Mouse (Mus musculus) mouse embryonic stem cell (cell line): ENCODE data around the gene Amy2a2.
"Not testable (repeated sequence)": the region's sequence is repeated elsewhere in the genome, so short reads cannot be mapped to it uniquely, and the experiment has no call there.

Experiments
- in situ Hi-C, 2 experiments: fragments of 300-500 bp; cut with MboI; formaldehyde crosslinking; loops; 1 replicate in 1 of 2; 3 replicates in 1 of 2; pipeline ENCODE4 v1.14.3; 2019 to 2020; ENCODE audit warnings: low sequenced_read_pairs in 2 of 2, low pct_unique_long_range_greater_than_20kb in 1 of 2, mixed read lengths in 1 of 2; ENCODE audit not compliant: unreplicated experiment in 1 of 2

The Amy2a2 gene

DNA sequence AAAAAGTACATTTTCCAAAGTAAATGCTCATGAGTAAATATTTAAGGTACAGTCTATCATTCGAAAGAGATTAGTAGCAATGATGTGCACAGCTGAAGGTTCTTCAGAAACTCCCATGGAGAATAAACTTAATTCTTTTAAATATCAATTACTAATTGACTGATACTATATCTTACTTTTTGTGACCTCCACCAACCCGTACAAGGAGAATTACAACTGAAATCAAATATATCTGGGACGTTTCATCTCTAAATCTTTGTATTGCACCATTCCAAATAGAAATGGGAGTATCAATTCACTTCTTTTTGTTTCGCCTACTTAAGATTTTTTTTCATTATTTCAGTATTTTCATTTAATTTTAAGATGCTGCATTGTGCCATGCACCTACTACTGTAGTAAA, at the start of gene Amy2a2:
Gene Amy2a2 (minus strand): TSS at position 101 of the 400 bp plus-strand sequence.
- in situ Hi-C loops: not testable (repeated sequence)

DNA sequence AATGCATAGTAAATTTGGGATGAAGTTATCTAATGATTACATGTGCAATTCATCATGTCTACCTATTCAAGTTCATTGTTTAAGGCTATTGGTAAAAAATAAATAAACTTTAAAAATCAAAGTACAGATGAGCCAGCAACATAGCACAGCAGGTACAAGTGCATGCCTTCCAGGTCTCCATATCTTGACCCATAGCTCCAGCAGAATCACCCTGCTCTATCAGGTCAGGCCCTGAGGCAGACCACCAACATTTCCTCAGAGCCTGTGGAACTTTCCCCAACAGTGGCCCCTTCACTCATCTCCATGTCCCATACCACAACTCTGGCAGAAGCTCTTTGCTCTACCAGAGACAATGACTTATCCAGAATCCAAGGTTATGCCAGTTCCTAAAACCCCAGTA, 11.0 kb downstream of the Amy2a2 start:
- in situ Hi-C loops: not testable (repeated sequence)

DNA sequence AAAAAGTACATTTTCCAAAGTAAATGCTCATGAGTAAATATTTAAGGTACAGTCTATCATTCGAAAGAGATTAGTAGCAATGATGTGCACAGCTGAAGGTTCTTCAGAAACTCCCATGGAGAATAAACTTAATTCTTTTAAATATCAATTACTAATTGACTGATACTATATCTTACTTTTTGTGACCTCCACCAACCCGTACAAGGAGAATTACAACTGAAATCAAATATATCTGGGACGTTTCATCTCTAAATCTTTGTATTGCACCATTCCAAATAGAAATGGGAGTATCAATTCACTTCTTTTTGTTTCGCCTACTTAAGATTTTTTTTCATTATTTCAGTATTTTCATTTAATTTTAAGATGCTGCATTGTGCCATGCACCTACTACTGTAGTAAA, 32.5 kb downstream of the Amy2a2 start, which contains the start of gene Amy2a3:
Gene Amy2a3 (minus strand): TSS at position 101 of the 400 bp plus-strand sequence.
- in situ Hi-C loops: not testable (repeated sequence)

DNA sequence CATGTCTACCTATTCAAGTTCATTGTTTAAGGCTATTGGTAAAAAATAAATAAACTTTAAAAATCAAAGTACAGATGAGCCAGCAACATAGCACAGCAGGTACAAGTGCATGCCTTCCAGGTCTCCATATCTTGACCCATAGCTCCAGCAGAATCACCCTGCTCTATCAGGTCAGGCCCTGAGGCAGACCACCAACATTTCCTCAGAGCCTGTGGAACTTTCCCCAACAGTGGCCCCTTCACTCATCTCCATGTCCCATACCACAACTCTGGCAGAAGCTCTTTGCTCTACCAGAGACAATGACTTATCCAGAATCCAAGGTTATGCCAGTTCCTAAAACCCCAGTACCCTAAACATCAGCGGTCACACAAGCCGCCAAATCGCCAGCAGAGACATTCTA, 43.5 kb downstream of the Amy2a2 start:
- in situ Hi-C loops: not testable (repeated sequence)
